Mouse (Mus musculus) heart, adult 11 months (tissue): ENCODE results near the gene Opn3.
A peak's percentile ranks its signal among the peaks of the same experiment; 100 is the strongest.

Experiments
- DNase-seq: peaks from one replicate; pipeline ENCODE4 v3.0.0; 2022

Opn3 gene

DNA sequence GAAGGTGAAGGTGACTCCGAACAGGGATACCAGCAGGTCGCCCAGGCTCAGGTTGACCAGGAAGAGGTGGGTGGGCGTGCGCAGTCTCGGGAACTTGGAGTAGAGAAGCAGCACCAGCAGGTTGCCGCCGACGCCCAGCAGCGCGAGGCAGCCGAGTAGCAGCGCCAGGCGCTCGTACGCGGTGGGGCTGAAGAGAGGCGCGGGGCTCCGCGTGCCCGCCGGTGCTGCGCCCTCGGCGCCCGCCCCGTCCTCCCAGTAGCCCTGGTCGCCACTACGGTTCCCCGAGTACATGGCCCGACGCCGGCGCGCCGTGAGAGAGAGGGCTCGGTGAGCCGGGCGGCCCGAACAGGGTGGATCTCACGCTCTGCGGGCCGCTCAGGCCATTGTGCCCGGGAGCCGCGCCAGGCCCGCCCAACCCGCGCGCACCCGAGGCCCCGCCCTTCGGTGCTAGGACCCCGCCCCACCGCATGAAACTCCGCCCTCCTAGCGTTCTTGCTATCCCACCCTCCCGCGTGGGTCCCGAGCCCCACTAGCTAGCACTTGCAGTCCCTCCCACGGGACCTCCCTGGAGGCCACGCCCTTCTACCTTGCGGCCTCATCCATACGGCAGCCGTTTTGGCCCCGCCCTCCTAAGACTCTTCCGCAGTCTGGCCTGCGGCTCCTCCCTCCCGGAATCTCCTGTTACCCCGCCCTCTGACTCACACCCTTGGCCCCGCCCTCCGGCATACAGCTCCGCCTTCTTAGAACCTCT lies at the start of gene Opn3, which contains the start of gene Chml:
Gene Opn3, minus strand, starts transcription at position 531 of the 751 bp plus-strand sequence.
Gene Chml, minus strand, starts transcription at position 656 of the 751 bp plus-strand sequence.
- peak; percentile 100 for DNase-seq

- peak; percentile 78 for DNase-seq
Measured at GRCm38 (mm10) chr1:175725771-175726170, 33.2 kb upstream of the Opn3 start.

DNA sequence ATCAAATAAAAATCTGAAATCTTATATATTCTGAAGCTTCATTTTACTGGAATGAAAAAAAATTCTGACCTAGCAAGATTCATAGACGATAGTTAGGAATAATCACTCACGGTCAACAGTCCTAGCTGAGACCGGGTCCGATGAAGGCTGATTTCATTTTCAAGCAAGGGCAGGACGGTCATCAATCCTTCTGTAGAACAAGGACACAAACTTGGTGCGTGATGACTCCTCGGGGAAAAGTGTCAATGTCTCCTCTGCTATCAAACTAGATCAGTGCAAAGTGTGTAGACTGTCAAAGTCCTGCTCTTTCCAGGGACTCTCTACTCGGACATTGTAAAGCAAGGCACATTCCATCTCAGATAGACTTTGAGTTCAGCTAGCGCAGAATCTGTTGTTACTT lies 24.3 kb upstream of the Opn3 start:
- DNase-seq, result no peak

- DNase-seq, result peak; percentile 97
Measured at GRCm38 (mm10) chr1:175712338-175712909, 19.8 kb upstream of the Opn3 start.

GRCm38 (mm10) chr1:175708013-175708412 lies 15.4 kb upstream of the Opn3 start:
- DNase-seq, result peak; percentile 85

GRCm38 (mm10) chr1:175707599-175707998 lies 15.0 kb upstream of the Opn3 start:
- DNase-seq, result no peak

DNA sequence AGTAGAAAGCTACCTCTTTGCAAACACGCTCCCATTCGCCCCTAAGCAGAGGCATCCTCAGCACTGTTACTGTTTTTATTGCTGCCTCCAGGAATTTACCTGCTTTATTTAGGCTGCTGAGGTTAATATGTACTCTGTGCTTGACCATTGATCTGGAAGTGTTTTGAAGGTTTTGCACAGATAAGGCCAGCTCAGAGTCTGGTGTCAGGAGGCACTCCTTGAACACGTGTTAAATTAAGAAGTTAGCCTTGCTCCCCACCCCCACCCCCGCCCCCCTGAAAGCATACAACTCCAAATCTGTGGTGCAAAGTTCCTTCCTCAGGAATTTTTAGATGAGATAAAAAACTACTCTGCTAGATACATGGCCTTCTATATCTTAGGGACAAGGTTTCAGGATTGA lies 8.6 kb upstream of the Opn3 start:
- DNase-seq, result no peak

GRCm38 (mm10) chr1:175699796-175700195 lies 7.2 kb upstream of the Opn3 start:
- DNase-seq, result no peak

DNA sequence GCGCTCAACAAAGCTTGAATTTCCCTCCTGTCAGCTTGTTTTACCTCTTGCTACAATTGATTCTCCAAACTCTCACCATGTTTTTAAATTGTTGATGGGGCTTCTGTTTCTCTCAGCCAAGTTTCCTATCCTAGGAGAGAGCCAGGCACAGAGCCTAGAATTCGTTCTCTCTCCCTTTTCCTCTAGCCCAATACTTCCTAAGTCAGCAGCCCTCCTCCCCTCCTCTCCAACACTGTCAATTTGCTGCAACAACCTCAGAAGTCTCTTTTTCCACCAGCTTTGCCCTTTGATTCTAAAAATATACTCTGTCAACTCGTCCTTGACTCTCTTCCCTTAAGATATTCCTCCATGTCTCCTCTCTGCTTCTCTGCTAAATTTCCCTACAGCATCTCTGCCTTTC lies 6.8 kb upstream of the Opn3 start:
- no peak for DNase-seq

GRCm38 (mm10) chr1:175698293-175698692 lies 5.7 kb upstream of the Opn3 start, which contains the start of gene Wdr64:
TSS of gene Wdr64 (plus strand) at chr1:175698593.
- no peak for DNase-seq

DNA sequence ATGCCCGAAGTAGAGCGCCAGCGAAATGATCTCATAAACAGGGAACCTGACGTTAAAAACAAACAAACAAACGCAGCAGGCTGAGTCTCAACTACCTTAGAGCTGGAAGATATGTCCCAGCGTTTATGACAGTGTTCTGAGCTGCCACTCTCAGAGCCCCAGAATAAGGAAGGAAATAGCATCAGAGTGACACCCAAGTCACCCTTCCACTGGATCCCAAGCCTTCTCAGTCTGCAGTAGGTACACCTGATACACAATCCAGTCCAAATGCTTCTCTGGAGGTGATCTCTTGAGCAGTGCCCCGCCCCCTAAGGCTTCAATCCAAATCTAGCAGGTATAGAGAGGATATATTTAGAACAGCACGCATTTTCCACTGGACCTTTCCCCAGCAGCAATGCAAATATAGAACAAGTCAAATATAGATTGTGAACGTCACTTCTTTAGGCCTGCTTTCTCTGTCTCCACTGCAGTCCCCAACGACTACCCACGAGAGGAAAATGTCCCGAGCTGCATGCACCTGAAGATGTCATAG lies 919 bp upstream of the Opn3 start:
- DNase-seq, result peak; percentile 91

DNA sequence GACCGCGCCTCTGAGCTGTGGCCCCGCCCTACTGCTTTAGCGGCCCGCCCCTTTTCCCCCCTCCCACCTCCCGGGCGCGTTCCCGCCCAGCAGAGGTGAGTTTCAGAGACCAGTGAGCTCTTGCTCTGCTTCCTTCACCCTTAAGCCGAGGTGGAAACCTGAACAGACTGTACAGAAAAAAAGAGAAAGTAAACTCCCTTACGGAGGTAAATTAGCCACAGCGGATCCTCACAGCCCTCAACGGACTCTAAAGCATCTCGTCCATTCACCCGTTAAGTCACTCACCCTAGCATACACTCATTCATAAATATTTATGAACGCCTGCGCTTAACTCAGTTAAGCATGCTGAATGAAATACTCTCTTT lies 403 bp upstream of the Opn3 start:
- no peak for DNase-seq

- DNase-seq, result no peak
Measured at GRCm38 (mm10) chr1:175691686-175692245, 810 bp downstream of the Opn3 start.

- DNase-seq, result peak; percentile 18
Measured at GRCm38 (mm10) chr1:175680995-175681394, 11.6 kb downstream of the Opn3 start.

- no peak for DNase-seq
Measured at GRCm38 (mm10) chr1:175677459-175677858, 15.1 kb downstream of the Opn3 start.

DNA sequence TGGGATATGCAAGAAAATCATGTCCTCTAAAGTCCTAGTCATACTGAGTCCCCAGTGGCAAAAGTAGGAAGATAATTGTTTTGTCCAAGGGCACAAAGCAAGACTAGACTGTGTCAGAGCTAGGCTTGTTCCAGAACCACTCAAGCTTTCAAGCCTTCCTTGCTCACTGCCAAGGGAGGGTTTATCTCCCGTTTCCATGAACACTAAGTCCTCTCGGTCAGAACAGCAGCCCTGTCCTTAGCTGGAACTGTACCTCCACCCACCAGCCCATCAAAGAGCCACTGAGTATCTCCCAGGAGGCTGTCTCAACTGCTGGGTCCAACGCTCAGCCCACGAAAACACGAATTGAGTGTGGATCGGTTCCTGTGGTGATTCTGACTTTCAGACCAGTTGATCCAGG lies 17.5 kb downstream of the Opn3 start:
- DNase-seq, result peak; percentile 94

DNA sequence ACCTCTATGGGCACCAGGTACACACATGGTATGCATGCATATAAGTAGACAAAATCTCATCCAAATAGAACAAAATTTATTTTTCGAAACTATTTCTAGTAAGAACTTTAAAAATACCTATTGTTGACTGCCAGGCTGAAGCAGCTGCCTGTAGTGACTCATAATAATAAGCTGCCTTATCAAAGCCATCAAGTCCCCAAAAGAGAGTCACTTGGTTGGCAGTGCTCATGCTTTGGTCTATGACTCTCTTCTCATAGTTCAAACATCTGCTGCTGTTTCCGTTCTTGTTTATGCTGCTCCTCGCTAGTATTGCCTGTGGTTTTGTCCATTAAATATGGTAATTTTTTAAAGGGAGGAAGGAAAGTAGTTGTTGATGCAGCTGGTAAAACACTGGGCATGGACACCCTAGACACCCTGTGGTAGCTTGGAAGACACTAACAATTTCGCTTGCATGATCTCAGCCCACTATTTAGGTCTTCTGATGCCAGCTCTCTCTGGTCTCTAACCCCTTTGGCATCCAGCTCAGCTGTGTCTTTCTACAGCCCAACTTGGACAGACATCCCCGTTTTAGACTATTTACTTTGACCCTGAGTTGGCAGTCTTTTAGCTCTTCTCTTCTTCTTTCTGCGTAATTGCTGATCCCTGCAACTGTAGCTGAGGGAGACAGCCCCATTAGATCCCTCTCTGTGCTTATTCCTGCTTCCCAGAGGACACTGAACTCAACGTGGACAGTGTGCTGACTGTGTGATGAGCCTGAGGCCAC lies 18.8 kb downstream of the Opn3 start:
- peak; percentile 77 for DNase-seq

- peak; percentile 71 for DNase-seq
Measured at GRCm38 (mm10) chr1:175671626-175672025, 20.9 kb downstream of the Opn3 start.

GRCm38 (mm10) chr1:175670042-175670441 lies 22.5 kb downstream of the Opn3 start:
- DNase-seq, result peak; percentile 50

DNA sequence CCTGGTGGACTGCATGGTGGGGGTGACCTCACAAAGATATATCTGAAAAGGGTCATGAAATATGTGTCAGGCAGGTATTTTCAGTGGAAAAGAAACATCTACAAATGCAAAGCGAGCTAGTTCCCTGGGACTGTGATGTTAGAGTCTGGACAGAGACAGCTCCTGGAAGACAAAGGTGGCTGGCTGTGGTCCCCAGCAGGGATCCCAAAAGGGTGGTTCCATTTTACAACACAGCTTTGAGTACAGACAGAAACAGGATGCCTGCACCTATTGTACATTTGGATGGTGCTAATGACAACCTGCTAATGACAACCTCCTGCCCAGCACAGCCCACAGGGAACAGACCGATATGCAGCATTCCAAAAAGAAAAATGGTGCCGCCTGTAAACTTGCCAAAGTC lies 23.1 kb downstream of the Opn3 start:
- DNase-seq, result peak; percentile 64

- peak; percentile 80 for DNase-seq
Measured at GRCm38 (mm10) chr1:175668666-175669405, 23.7 kb downstream of the Opn3 start.

DNA sequence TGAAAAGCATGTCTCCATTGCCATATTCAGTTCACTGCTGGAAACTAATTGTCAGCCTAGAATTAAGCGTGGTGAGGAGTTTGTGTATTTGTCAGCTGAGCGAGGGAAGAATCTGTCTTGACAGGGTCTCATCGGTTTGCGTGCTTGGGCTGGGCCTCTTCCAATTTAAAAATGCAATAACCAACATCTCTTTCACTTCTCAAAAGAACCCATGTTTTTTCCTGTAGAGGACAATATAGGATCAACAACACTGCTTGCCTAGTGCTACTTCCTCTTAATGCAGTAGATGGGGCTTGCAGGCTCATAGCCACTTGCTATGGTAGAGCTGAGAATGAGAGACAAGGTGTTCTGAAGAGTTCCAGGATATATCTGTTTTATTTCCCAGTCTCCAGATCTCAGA lies 32.7 kb downstream of the Opn3 start:
- peak; percentile 59 for DNase-seq
